Mouse (Mus musculus) lung, embryonic 15.5 days (tissue): Measurements from ENCODE around the gene Fnip2. TPM values are rescaled to one million over a fixed set of nuclear protein-coding genes. Genes with fewer than 3 reads are reported as not detected.
"Not testable (repeated sequence)": the region's sequence is repeated elsewhere in the genome, so short reads cannot be mapped to it uniquely, and the experiment has no call there.

Experiments
- ATAC-seq: fragments of 200-750 bp; cut with Nextera tagmentation; 2 replicates; pipeline ENCODE4 v1.8.0; 2017; ENCODE audit warnings: moderate number of reproducible peaks, borderline replicate concordance; ENCODE audit not compliant: low FRiP score, low TSS enrichment; ENCODE audit errors: extremely low read depth
- H3K27ac ChIP-seq: fragments of 300-500 bp; sonication (generic); 2 replicates; pipeline ENCODE4 v1.5.1; 2015; ENCODE audit warnings: moderate library complexity, mild to moderate bottlenecking, inconsistent platforms
- H3K27me3 ChIP-seq: fragments of 300-500 bp; sonication (generic); 2 replicates; pipeline ENCODE4 v1.6.1; 2015; ENCODE audit warnings: inconsistent platforms
- H3K36me3 ChIP-seq: fragments of 300-500 bp; sonication (generic); 2 replicates; pipeline ENCODE4 v1.6.1; 2015; ENCODE audit warnings: inconsistent platforms
- H3K4me1 ChIP-seq: fragments of 300-500 bp; sonication (generic); 2 replicates; pipeline ENCODE4 v1.6.1; 2015; ENCODE audit warnings: inconsistent platforms
- H3K4me2 ChIP-seq: fragments of 300-500 bp; sonication (generic); 2 replicates; pipeline ENCODE4 v1.6.1; 2015; ENCODE audit warnings: inconsistent platforms, mild to moderate bottlenecking, moderate library complexity
- H3K4me3 ChIP-seq: fragments of 300-500 bp; sonication (generic); 2 replicates; pipeline ENCODE4 v1.5.1; 2015; ENCODE audit warnings: mild to moderate bottlenecking, inconsistent platforms
- H3K9ac ChIP-seq: fragments of 300-500 bp; sonication (generic); 2 replicates; pipeline ENCODE4 v1.6.1; 2015; ENCODE audit warnings: inconsistent platforms
- H3K9me3 ChIP-seq: fragments of 300-500 bp; sonication (generic); 2 replicates; pipeline ENCODE4 v1.6.1; 2016; ENCODE audit warnings: inconsistent platforms
- WGBS: fragments of 180-500 bp; shearing (Covaris S2); methylation state at CpG from one replicate; pipeline ENCODE4 v1.1.7; 2015; 5-methylcytosine and 5-hydroxymethylcytosine counted together
- polyA plus RNA-seq: library from polyadenylated mRNA; unstranded; fragments of >200 nt; fragmentation: Nextera tagmentation; extraction: Ambion mirVana; gene quantifications from 2 replicates; pipeline ENCODE4 v1.2.1, GENCODE M21; 2015

Gene Fnip2
- polyA plus RNA-seq, 1 experiment from 2014 or later = 4.4 TPM

- ATAC-seq = no peak
- 89% methylated on average over 14 of the region's 14 CpGs for WGBS
- no peak overlapping the region for H3K4me3 ChIP-seq
- no peaks in the 10 kb centered on the region for H3K36me3 ChIP-seq
- H3K4me2 ChIP-seq = no peak overlapping the region
- peaks cover 3% of the 10 kb centered on the region; the same call in 1 of the 2 replicates for H3K4me1 ChIP-seq
- H3K9me3 ChIP-seq = no peaks in the 10 kb centered on the region
- no peaks in the 10 kb centered on the region for H3K27me3 ChIP-seq
- H3K9ac ChIP-seq = no peak overlapping the region
- no peak overlapping the region for H3K27ac ChIP-seq
Observed at GRCm38 (mm10) chr3:79452696-79453263, 114.8 kb downstream of the Fnip2 start.

DNA sequence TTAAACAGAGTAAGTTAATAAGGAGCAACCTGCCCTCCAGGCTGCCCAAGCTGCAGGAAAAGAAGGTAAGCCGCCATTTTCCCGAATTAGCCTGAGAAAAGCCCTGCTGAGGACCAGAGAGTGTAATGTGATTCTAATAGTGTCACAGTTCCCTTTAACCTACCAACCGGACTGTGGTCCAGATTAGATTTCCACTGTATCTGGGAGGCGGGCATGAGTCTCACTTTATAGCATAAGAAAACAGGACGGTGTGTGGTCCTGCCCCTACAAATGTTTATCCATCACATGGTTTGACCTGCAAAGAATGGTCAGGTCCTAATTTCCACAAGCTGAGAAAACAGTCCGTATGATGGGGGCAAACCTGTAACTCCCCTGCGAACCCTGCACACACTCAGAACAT, 118.2 kb downstream of the Fnip2 start:
- no peak overlapping the region for H3K4me3 ChIP-seq
- H3K27me3 ChIP-seq = no peaks in the 10 kb centered on the region
- H3K4me2 ChIP-seq = no peak overlapping the region
- no peak overlapping the region for H3K27ac ChIP-seq
- peaks cover 3% of the 10 kb centered on the region; the same call in 1 of the 2 replicates for H3K4me1 ChIP-seq
- H3K36me3 ChIP-seq = no peaks in the 10 kb centered on the region
- 80% methylated on average over 7 of the region's 7 CpGs for WGBS
- H3K9me3 ChIP-seq = no peaks in the 10 kb centered on the region
- no peak overlapping the region for H3K9ac ChIP-seq
- ATAC-seq = no peak

DNA sequence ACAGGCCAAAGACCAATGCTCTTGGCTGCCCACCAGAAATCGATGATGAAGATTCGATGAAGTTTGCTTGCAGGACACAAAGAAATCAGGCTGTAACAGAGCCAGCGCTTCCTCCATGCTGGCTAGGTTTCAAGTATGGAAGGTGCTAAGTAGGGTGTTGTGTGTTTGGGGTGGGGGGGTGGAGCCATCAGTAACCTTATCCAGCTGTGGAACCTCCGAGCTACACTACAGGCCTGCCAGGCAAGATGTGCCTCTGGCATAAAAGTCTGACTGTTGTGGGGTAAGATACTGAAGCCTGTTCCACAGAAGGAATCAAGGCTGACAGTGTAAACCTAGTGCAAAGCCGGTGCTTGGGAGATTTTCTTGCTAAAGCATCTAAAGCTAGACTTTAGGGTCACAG, 119.2 kb downstream of the Fnip2 start:
- no peaks in the 10 kb centered on the region for H3K27me3 ChIP-seq
- peak; percentile 46; the same call in 1 of the 2 replicates for ATAC-seq
- H3K4me1 ChIP-seq = peaks cover 3% of the 10 kb centered on the region; the same call in 1 of the 2 replicates
- H3K9ac ChIP-seq = no peak overlapping the region
- no peak overlapping the region for H3K4me2 ChIP-seq
- no peak overlapping the region for H3K4me3 ChIP-seq
- H3K36me3 ChIP-seq = no peaks in the 10 kb centered on the region
- no peaks in the 10 kb centered on the region for H3K9me3 ChIP-seq
- H3K27ac ChIP-seq = no peak overlapping the region
- 49% methylated on average over 5 of the region's 5 CpGs for WGBS

GRCm38 (mm10) chr3:79446648-79447047, 120.9 kb downstream of the Fnip2 start:
- not testable (repeated sequence) for H3K4me2 ChIP-seq, H3K9ac ChIP-seq, ATAC-seq, H3K4me3 ChIP-seq, H3K36me3 ChIP-seq, H3K9me3 ChIP-seq, H3K4me1 ChIP-seq, H3K27me3 ChIP-seq, H3K27ac ChIP-seq
- WGBS = 66% methylated on average over 2 of the region's 3 CpGs

GRCm38 (mm10) chr3:79446124-79446523, 121.5 kb downstream of the Fnip2 start:
- 85% methylated on average over 4 of the region's 4 CpGs for WGBS
- Histone ChIP-seq H3K9me3 (no peaks in the 10 kb centered on the region), H3K9ac (no peak overlapping the region), H3K4me1 (peaks cover 3% of the 10 kb centered on the region; the same call in 1 of the 2 replicates), H3K4me2 (no peak overlapping the region), H3K36me3 (no peaks in the 10 kb centered on the region), H3K27me3 (no peaks in the 10 kb centered on the region), H3K27ac (no peak overlapping the region), H3K4me3 (no peak overlapping the region)
- ATAC-seq = no peak

DNA sequence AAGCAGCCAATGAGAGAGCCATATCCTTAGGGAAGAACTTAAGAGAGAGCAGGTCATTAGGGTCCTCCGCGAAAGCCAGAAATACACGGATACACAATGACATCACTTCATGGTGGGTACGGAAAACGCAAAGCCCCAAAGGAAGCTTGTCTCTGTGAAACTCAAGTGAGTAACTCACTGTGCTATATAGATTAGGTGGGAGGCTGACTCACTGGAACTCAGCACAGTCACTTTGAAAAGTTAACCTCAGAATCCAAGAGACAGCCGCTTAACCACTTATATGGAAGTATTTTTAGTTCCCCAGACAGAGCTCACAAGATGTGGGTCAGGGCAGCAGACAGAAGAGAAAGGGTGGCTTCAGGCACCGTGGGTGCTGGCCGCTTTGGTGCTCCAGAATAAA, 122.6 kb downstream of the Fnip2 start:
- Histone ChIP-seq H3K9ac (no peak overlapping the region), H3K9me3 (no peaks in the 10 kb centered on the region), H3K4me2 (no peak overlapping the region), H3K27me3 (no peaks in the 10 kb centered on the region), H3K4me1 (peaks cover 3% of the 10 kb centered on the region; the same call in 1 of the 2 replicates), H3K27ac (no peak overlapping the region), H3K4me3 (no peak overlapping the region), H3K36me3 (no peaks in the 10 kb centered on the region)
- no peak for ATAC-seq
- 61% methylated on average over 8 of the region's 8 CpGs for WGBS

- H3K4me3 ChIP-seq = no peak overlapping the region
- peaks cover 3% of the 10 kb centered on the region; the same call in 1 of the 2 replicates for H3K4me1 ChIP-seq
- no peaks in the 10 kb centered on the region for H3K27me3 ChIP-seq
- ATAC-seq = no peak; the same call in 1 of the 2 replicates
- WGBS = 58% methylated on average over 4 of the region's 4 CpGs
- H3K36me3 ChIP-seq = no peaks in the 10 kb centered on the region
- H3K27ac ChIP-seq = no peak overlapping the region
- no peak overlapping the region for H3K9ac ChIP-seq
- H3K9me3 ChIP-seq = no peaks in the 10 kb centered on the region
- H3K4me2 ChIP-seq = no peak overlapping the region
Observed at GRCm38 (mm10) chr3:79443850-79444249, 123.7 kb downstream of the Fnip2 start.

- Histone ChIP-seq H3K9ac (no peak overlapping the region), H3K4me3 (no peak overlapping the region), H3K27ac (no peak overlapping the region), H3K36me3 (no peaks in the 10 kb centered on the region), H3K27me3 (no peaks in the 10 kb centered on the region), H3K4me2 (no peak overlapping the region), H3K9me3 (no peaks in the 10 kb centered on the region), H3K4me1 (no peaks in the 10 kb centered on the region)
- no peak for ATAC-seq
- 51% methylated on average over 12 of the region's 12 CpGs for WGBS
Observed at GRCm38 (mm10) chr3:79440976-79441491, 126.6 kb downstream of the Fnip2 start.

DNA sequence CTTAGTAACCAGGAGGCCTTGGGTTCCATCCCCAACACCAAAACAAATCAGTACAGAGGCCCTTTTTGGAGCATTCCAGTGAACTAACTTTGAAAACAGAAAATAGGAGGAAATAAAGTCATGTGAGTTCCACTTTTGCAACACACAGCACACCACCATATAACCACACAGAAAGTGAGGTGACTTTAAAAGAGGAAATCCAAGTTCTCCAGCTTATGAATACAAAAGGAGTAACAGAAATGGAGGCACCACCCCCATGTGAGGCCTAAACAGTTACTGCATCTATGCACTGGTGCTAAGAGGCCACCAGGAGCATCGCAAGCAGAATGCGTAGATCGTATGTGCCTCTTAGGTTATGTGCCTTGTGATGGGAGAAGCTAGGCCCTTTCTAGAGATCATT, 129.3 kb downstream of the Fnip2 start:
- Histone ChIP-seq H3K4me3 (no peak overlapping the region), H3K36me3 (no peaks in the 10 kb centered on the region), H3K9ac (no peak overlapping the region), H3K4me2 (no peak overlapping the region), H3K27me3 (no peaks in the 10 kb centered on the region), H3K9me3 (no peaks in the 10 kb centered on the region), H3K27ac (no peak overlapping the region), H3K4me1 (no peaks in the 10 kb centered on the region)
- no peak for ATAC-seq
- 96% methylated on average over 3 of the region's 3 CpGs for WGBS

- no peak overlapping the region for H3K4me3 ChIP-seq
- 66% methylated on average over 7 of the region's 7 CpGs for WGBS
- H3K9me3 ChIP-seq = no peaks in the 10 kb centered on the region
- no peak overlapping the region for H3K9ac ChIP-seq
- H3K4me2 ChIP-seq = no peak overlapping the region
- H3K4me1 ChIP-seq = no peaks in the 10 kb centered on the region
- H3K27ac ChIP-seq = no peak overlapping the region
- no peaks in the 10 kb centered on the region for H3K27me3 ChIP-seq
- no peak for ATAC-seq
- no peaks in the 10 kb centered on the region for H3K36me3 ChIP-seq
Observed at GRCm38 (mm10) chr3:79436186-79436585, 131.4 kb downstream of the Fnip2 start.

- Histone ChIP-seq H3K27ac (no peak overlapping the region), H3K4me1 (no peaks in the 10 kb centered on the region), H3K4me2 (no peak overlapping the region), H3K4me3 (no peak overlapping the region), H3K9ac (no peak overlapping the region), H3K9me3 (no peaks in the 10 kb centered on the region), H3K27me3 (no peaks in the 10 kb centered on the region), H3K36me3 (no peaks in the 10 kb centered on the region)
- WGBS = 54% methylated on average over 5 of the region's 5 CpGs
- no peak for ATAC-seq
Observed at GRCm38 (mm10) chr3:79434985-79435384, 132.6 kb downstream of the Fnip2 start.

- H3K9ac ChIP-seq = no peak overlapping the region
- no peaks in the 10 kb centered on the region for H3K9me3 ChIP-seq
- H3K4me2 ChIP-seq = no peak overlapping the region
- WGBS = 78% methylated on average over 9 of the region's 9 CpGs
- no peaks in the 10 kb centered on the region for H3K4me1 ChIP-seq
- H3K27me3 ChIP-seq = no peaks in the 10 kb centered on the region
- no peak for ATAC-seq
- H3K27ac ChIP-seq = no peak overlapping the region
- no peaks in the 10 kb centered on the region for H3K36me3 ChIP-seq
- no peak overlapping the region for H3K4me3 ChIP-seq
Observed at GRCm38 (mm10) chr3:79434436-79434835, 133.2 kb downstream of the Fnip2 start.

DNA sequence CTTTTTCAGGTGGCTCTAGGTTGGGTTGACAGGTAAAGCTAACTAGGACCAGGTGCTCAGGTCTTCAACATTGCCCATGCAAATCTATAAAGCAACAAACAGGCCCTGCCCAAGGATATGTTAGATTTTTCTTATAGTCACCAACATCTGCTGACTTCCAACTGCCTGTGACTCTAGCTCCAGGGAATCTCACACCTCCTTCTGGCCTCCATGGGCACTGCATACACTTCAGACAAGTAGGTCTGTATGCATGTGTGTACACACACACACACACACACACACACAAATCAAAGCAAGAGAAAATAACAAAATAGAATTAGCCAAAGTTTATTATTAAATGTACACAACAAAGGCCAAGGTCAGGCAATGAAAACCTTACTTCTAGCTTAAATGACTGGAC, 134.0 kb downstream of the Fnip2 start:
- Histone ChIP-seq H3K9me3 (no peaks in the 10 kb centered on the region), H3K27ac (no peak overlapping the region), H3K4me1 (no peaks in the 10 kb centered on the region), H3K4me3 (no peak overlapping the region), H3K36me3 (no peaks in the 10 kb centered on the region), H3K27me3 (no peaks in the 10 kb centered on the region), H3K9ac (no peak overlapping the region), H3K4me2 (no peak overlapping the region)
- no peak for ATAC-seq
